ENCODE assay signal across 31 mouse cellular contexts in the genomic region with DNA sequence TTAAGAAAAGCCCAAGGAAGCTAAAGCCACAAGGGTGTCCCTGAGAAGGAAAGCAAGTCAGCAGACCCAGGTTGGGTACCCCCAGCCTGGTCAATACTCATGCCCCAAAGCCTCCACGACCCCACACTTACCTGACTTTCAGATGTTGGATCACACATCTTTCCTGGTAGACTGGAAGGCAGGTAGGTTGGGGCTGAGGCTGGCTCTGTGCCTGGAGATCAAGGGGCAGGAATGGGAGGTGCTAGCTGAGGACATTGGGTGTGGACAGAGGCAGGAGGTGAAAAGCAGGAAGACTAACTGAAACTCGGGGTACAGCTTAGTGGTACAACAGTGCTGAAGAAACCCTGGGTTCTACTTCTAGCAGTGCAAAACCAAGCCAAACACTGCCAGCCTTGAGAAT. TPM values are rescaled to one million over a fixed set of nuclear protein-coding genes. Genes with fewer than 3 reads are reported as not detected.
DNase-seq lines count a peak whose midpoint lies in the region; ATAC-seq and TF ChIP-seq lines count a peak whose summit lies in the region.
"Had no signal": no experiment of that assay in that cellular context is flagged by ENCODE, and none has a peak within 500 bp of the region (broad histone marks: within the 10 kb centered on the region; RNA-seq: fewer than 3 reads in every experiment).

A gene (minus strand): TSS at position 207 of the 400 bp plus-strand sequence.

- WGBS in liver, postnatal 0 days (ENCODE audit: insufficient replicate concordance) = 43% methylated on average over 2 of the region's 2 CpGs
- 57% methylated on average over 2 of the region's 2 CpGs for WGBS in liver, embryonic 11.5 days
- WGBS in intestine, postnatal 0 days = 35% methylated on average over 2 of the region's 2 CpGs
- WGBS in stomach, postnatal 0 days = 45% methylated on average over 2 of the region's 2 CpGs

- no peak for TF ChIP-seq CTCF in liver, postnatal 0 days (IDR thresholded peaks at IDR 0.05; ENCODE audit: low read depth)
- TF ChIP-seq CTCF in intestine, postnatal 0 days (IDR thresholded peaks at IDR 0.05; ENCODE audit: low read depth) = no peak
- TF ChIP-seq CTCF in stomach, postnatal 0 days (IDR thresholded peaks at IDR 0.05; ENCODE audit: low read depth) = no peak
- TF ChIP-seq CTCF in gastrocnemius, adult 2 months (IDR thresholded peaks at IDR 0.05) = no peak

- H3K27me3 ChIP-seq in liver, postnatal 0 days (ENCODE audit: insufficient read depth, low read length) = no peaks in the 10 kb centered on the region
- H3K27me3 ChIP-seq in liver, embryonic 11.5 days (replicated peaks; ENCODE audit: control insufficient read depth, insufficient read depth, low read length) = no peaks in the 10 kb centered on the region
- H3K27me3 ChIP-seq in intestine, postnatal 0 days (replicated peaks; ENCODE audit: control insufficient read depth, insufficient read depth, low read length) = no peaks in the 10 kb centered on the region
- H3K27me3 ChIP-seq in stomach, postnatal 0 days (ENCODE audit: control insufficient read depth, insufficient read depth, low read length) = no peaks in the 10 kb centered on the region
- H3K27me3 ChIP-seq: embryonic facial prominence, embryonic 13.5 days; forebrain, embryonic 12.5 days; hindbrain, embryonic 12.5 days; limb, embryonic 12.5 days; lung, embryonic 15.5 days; neural tube, embryonic 15.5 days; stomach, embryonic 15.5 days had no signal

- no peak within 1 kb of the TSS for H3K4me3 ChIP-seq in liver, postnatal 0 days (ENCODE audit: low read depth, low read length)
- H3K4me3 ChIP-seq in liver, embryonic 11.5 days (ENCODE audit: low read depth, low read length) = no peak within 1 kb of the TSS
- no peak within 1 kb of the TSS for H3K4me3 ChIP-seq in intestine, postnatal 0 days (ENCODE audit: low read depth, low read length)
- no peak within 1 kb of the TSS for H3K4me3 ChIP-seq in stomach, postnatal 0 days (ENCODE audit: low read depth, low read length)
- no peak within 1 kb of the TSS for H3K4me3 ChIP-seq in gastrocnemius, adult 2 months
- H3K4me3 ChIP-seq: embryonic facial prominence, embryonic 13.5 days; erythroblast, embryonic 14.5 days; forebrain, embryonic 12.5 days; hindbrain, embryonic 12.5 days; limb, embryonic 12.5 days; lung, embryonic 15.5 days; neural tube, embryonic 15.5 days; stomach, embryonic 15.5 days had no signal

- no peak within 1 kb of the TSS for H3K4me2 ChIP-seq in liver, postnatal 0 days (ENCODE audit: low read depth, low read length)
- no peak within 1 kb of the TSS for H3K4me2 ChIP-seq in liver, embryonic 11.5 days
- H3K4me2 ChIP-seq in intestine, postnatal 0 days (replicated peaks; ENCODE audit: low read depth) = peak within 1 kb of the TSS; percentile 17
- H3K4me2 ChIP-seq in stomach, postnatal 0 days (replicated peaks; ENCODE audit: low read depth) = no peak within 1 kb of the TSS
- H3K4me2 ChIP-seq: embryonic facial prominence, embryonic 13.5 days; forebrain, embryonic 12.5 days; hindbrain, embryonic 12.5 days; limb, embryonic 12.5 days; lung, embryonic 15.5 days; midbrain, embryonic 11.5 days; neural tube, embryonic 15.5 days; stomach, embryonic 15.5 days had no signal

- H3K9me3 ChIP-seq in liver, postnatal 0 days (ENCODE audit: low read length) = no peaks in the 10 kb centered on the region
- no peaks in the 10 kb centered on the region for H3K9me3 ChIP-seq in liver, embryonic 11.5 days (ENCODE audit: control insufficient read depth, low read length)
- no peaks in the 10 kb centered on the region for H3K9me3 ChIP-seq in intestine, postnatal 0 days (ENCODE audit: control insufficient read depth)
- H3K9me3 ChIP-seq in stomach, postnatal 0 days (ENCODE audit: control insufficient read depth, low read length) = no peaks in the 10 kb centered on the region
- H3K9me3 ChIP-seq: embryonic facial prominence, embryonic 13.5 days; forebrain, embryonic 12.5 days; hindbrain, embryonic 12.5 days; limb, embryonic 12.5 days; lung, embryonic 15.5 days; neural tube, embryonic 15.5 days; stomach, embryonic 15.5 days had no signal

- no peak for TF ChIP-seq EP300 in liver, postnatal 0 days (IDR thresholded peaks at IDR 0.05; ENCODE audit: low read depth)
- TF ChIP-seq EP300 in stomach, postnatal 0 days (optimal IDR thresholded peaks at IDR 0.05) = no peak

- H3K9ac ChIP-seq in liver, postnatal 0 days (replicated peaks) = no peak within 1 kb of the TSS
- H3K9ac ChIP-seq in liver, embryonic 11.5 days (ENCODE audit: low read depth, low read length) = no peak within 1 kb of the TSS
- H3K9ac ChIP-seq in intestine, postnatal 0 days (ENCODE audit: low read depth, low read length) = no peak within 1 kb of the TSS
- H3K9ac ChIP-seq in stomach, postnatal 0 days (ENCODE audit: low read length) = no peak within 1 kb of the TSS
- H3K9ac ChIP-seq: embryonic facial prominence, embryonic 13.5 days; forebrain, embryonic 12.5 days; hindbrain, embryonic 12.5 days; limb, embryonic 12.5 days; liver, embryonic 14.5 days; lung, embryonic 15.5 days; neural tube, embryonic 15.5 days; stomach, embryonic 15.5 days had no signal

- peak; percentile 20 for DNase-seq in liver, postnatal 0 days
- no peak for DNase-seq in liver, embryonic 11.5 days (ENCODE audit: low spot score)
- peak; percentile 62 for DNase-seq in kidney, postnatal 14 days
- DNase-seq in stomach, postnatal 0 days (ENCODE audit: low spot score) = peak; percentile 35
- no peak for DNase-seq in gastrocnemius, adult 2 months
- no peak for DNase-seq in layer of hippocampus, postnatal 14 days (ENCODE audit: low spot score in 2 of 2)
- DNase-seq: adrenal gland, postnatal 25 days; cerebellum, adult 8-10 months; cerebellum, postnatal 36 days; embryo, embryonic 11 days; gastrocnemius, postnatal 36 days; right cerebral cortex, postnatal 25 days; thymus, adult 18-20 months; thymus, postnatal 36 days had no signal

- H3K27ac ChIP-seq in liver, postnatal 0 days (ENCODE audit: low read depth) = no peak within 1 kb of the TSS
- no peak within 1 kb of the TSS for H3K27ac ChIP-seq in liver, embryonic 11.5 days (ENCODE audit: low read depth, low read length)
- H3K27ac ChIP-seq in intestine, postnatal 0 days (ENCODE audit: low read depth, low read length) = no peak within 1 kb of the TSS
- H3K27ac ChIP-seq in stomach, postnatal 0 days (replicated peaks) = no peak within 1 kb of the TSS
- H3K27ac ChIP-seq in gastrocnemius, adult 2 months = no peak within 1 kb of the TSS
- H3K27ac ChIP-seq: embryonic facial prominence, embryonic 13.5 days; forebrain, embryonic 12.5 days; hindbrain, embryonic 12.5 days; limb, embryonic 12.5 days; liver, embryonic 14.5 days; lung, embryonic 15.5 days; neural tube, embryonic 15.5 days; stomach, embryonic 15.5 days had no signal

- H3K36me3 ChIP-seq in liver, postnatal 0 days (replicated peaks; ENCODE audit: insufficient read depth, low read length) = no peaks in the 10 kb centered on the region
- no peaks in the 10 kb centered on the region for H3K36me3 ChIP-seq in liver, embryonic 11.5 days (ENCODE audit: control insufficient read depth, insufficient read depth, low read length)
- H3K36me3 ChIP-seq in intestine, postnatal 0 days (ENCODE audit: control insufficient read depth, insufficient read depth) = no peaks in the 10 kb centered on the region
- no peaks in the 10 kb centered on the region for H3K36me3 ChIP-seq in stomach, postnatal 0 days (ENCODE audit: control insufficient read depth, insufficient read depth, low read length)
- H3K36me3 ChIP-seq: embryonic facial prominence, embryonic 13.5 days; forebrain, embryonic 12.5 days; hindbrain, embryonic 12.5 days; limb, embryonic 12.5 days; lung, embryonic 15.5 days; neural tube, embryonic 15.5 days; stomach, embryonic 15.5 days had no signal

- H3K4me1 ChIP-seq in liver, postnatal 0 days (ENCODE audit: insufficient read depth) = no peaks in the 10 kb centered on the region
- H3K4me1 ChIP-seq in liver, embryonic 11.5 days (replicated peaks; ENCODE audit: control insufficient read depth, insufficient read depth, low read length) = no peaks in the 10 kb centered on the region
- H3K4me1 ChIP-seq in intestine, postnatal 0 days (replicated peaks; ENCODE audit: control insufficient read depth, insufficient read depth, low read length) = no peaks in the 10 kb centered on the region
- no peaks in the 10 kb centered on the region for H3K4me1 ChIP-seq in stomach, postnatal 0 days (replicated peaks; ENCODE audit: control insufficient read depth, insufficient read depth)
- H3K4me1 ChIP-seq: embryonic facial prominence, embryonic 13.5 days; forebrain, embryonic 12.5 days; hindbrain, embryonic 12.5 days; limb, embryonic 12.5 days; lung, embryonic 15.5 days; neural tube, embryonic 15.5 days; stomach, embryonic 15.5 days had no signal

- intact Hi-C loops in gastrocnemius, adult 2 months (cut with DNase I) = loop anchor here (5.0 kb wide), 2 partner anchors 106 to 166 kb away; no protein-coding TSS in a partner anchor

- ATAC-seq in liver, postnatal 0 days = no peak
- ATAC-seq in liver, embryonic 11.5 days (replicated peaks; ENCODE audit: low FRiP score) = no peak
- peak; percentile 36; the same call in 1 of the 2 replicates for ATAC-seq in intestine, postnatal 0 days
- ATAC-seq in stomach, postnatal 0 days (ENCODE audit: low FRiP score, low TSS enrichment) = no peak

RNA-seq across cellular contexts. Expression of the gene that starts here (rescaled TPM):
- polyA plus RNA-seq in liver, postnatal 0 days (2015; fragmentation: Nextera tagmentation; extraction: Ambion mirVana) = 2.6 and 4.3 TPM in 2 replicates
- 0.29 and 0.53 TPM in 2 replicates for polyA plus RNA-seq in liver, embryonic 11.5 days (2014; fragmentation: Nextera tagmentation; extraction: Ambion mirVana)
- polyA plus RNA-seq in intestine, postnatal 0 days (2015; fragmentation: Nextera tagmentation; extraction: Ambion mirVana) = 39.5 and 41.4 TPM in 2 replicates
- 6.0 and 7.5 TPM in 2 replicates for polyA plus RNA-seq in stomach, postnatal 0 days (2015; fragmentation: Nextera tagmentation; extraction: Ambion mirVana)
- not detected for total RNA-seq in gastrocnemius, adult 2 months (2021)
- total RNA-seq in layer of hippocampus, postnatal 14 days (2021) = not detected
- total RNA-seq: adrenal gland, postnatal 25 days; gastrocnemius, postnatal 36 days; heart, adult 8-10 months; heart, postnatal 25 days; megakaryocyte progenitor cell, adult 5-6 weeks had no signal
- polyA plus RNA-seq: C2C12; embryonic facial prominence, embryonic 13.5 days; erythroblast, embryonic 14.5 days; heart, embryonic 14.5 days; hindbrain, embryonic 12.5 days; limb, embryonic 12.5 days; liver, embryonic 14.5 days; lung, embryonic 15.5 days; midbrain, embryonic 11.5 days; spleen, adult 2 months had no signal

Comparison
In these comparisons a context has a peak if more than half of its experiments do, and no peak if none do; other contexts are left out.
1. DNase-seq: peak in liver, postnatal 0 days (single experiment), kidney, postnatal 14 days (single experiment) and stomach, postnatal 0 days (single experiment); none in liver, embryonic 11.5 days (single experiment), gastrocnemius, adult 2 months (single experiment) and layer of hippocampus, postnatal 14 days (0 of 2).